Mouse (Mus musculus): ENCODE data around the gene Zfp704.

DNA sequence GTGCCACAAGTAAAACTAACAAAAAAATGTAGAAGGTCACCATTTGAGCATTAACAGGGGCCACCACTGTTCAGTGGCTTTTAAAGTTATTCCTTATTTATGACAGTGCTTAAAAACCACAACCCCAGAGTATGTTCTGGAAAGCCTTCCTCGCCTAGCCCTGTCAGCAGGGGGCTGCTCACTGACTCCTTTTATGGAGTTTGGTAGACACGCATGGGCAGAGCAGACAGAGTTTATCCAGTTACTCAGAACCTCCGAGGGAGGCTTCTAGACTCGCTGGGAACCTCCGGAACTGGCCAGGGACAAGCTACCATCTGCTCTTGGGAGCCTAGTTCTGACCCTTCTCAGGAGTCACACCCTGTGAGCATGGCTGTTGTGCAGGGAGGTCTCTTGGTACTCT is 165.3 kb downstream of the Zfp704 start:
- TF ChIP-seq TAL1 (IDR thresholded peaks at IDR 0.05; ENCODE audit: low read length): no peak
- no peak for TF ChIP-seq GATA1 (IDR thresholded peaks at IDR 0.05; ENCODE audit: low read length)
